Mouse (Mus musculus) forebrain, postnatal 0 days (tissue): ENCODE results near the gene Clstn1. TPM values are rescaled to one million over a fixed set of nuclear protein-coding genes. Genes with fewer than 3 reads are reported as not detected.

Source experiments
- ATAC-seq: fragments of 200-750 bp; cut with Nextera tagmentation; 2 replicates; pipeline ENCODE4 v1.8.0; 2017; ENCODE audit warnings: mild to moderate bottlenecking, moderate library complexity
- DNase-seq: peaks from one replicate; pipeline ENCODE4 v3.0.0-alpha.2; 2015
- H3K27ac ChIP-seq: fragments of 300-500 bp; sonication (generic); 2 replicates; pipeline ENCODE4 v1.5.1; 2014; ENCODE audit warnings: low read depth, mild to moderate bottlenecking, antibody characterized with exemption, low read length, moderate library complexity, mixed read lengths
- H3K27me3 ChIP-seq: fragments of 300-500 bp; sonication (generic); 2 replicates; pipeline ENCODE4 v1.6.1; 2014; ENCODE audit warnings: mild to moderate bottlenecking, low read length, mixed read lengths; ENCODE audit not compliant: insufficient read depth
- H3K36me3 ChIP-seq: fragments of 300-500 bp; sonication (generic); 2 replicates; pipeline ENCODE4 v1.6.1; 2014; ENCODE audit warnings: mild to moderate bottlenecking, moderate library complexity; ENCODE audit not compliant: insufficient read depth
- H3K4me1 ChIP-seq: fragments of 300-500 bp; sonication (generic); 2 replicates; pipeline ENCODE4 v1.6.1; 2014; ENCODE audit warnings: antibody characterized with exemption; ENCODE audit not compliant: insufficient read depth
- H3K4me2 ChIP-seq: fragments of 300-500 bp; sonication (generic); 2 replicates; pipeline ENCODE4 v1.6.1; 2014; ENCODE audit warnings: low read depth, mild to moderate bottlenecking, moderate library complexity
- H3K4me3 ChIP-seq: fragments of 300-500 bp; sonication (generic); 2 replicates; pipeline ENCODE4 v1.5.1; 2014; ENCODE audit warnings: low read depth, low read length, mixed read lengths
- H3K9ac ChIP-seq: fragments of 300-500 bp; sonication (generic); 2 replicates; pipeline ENCODE4 v1.6.1; 2014; ENCODE audit warnings: mild to moderate bottlenecking
- H3K9me3 ChIP-seq: fragments of 300-500 bp; sonication (generic); 2 replicates; pipeline ENCODE4 v1.6.1; 2016; ENCODE audit warnings: low read length
- CTCF ChIP-seq: sonication (generic); IDR thresholded peaks from 2 replicates; pipeline ENCODE4 v1.5.1; 2016; ENCODE audit warnings: antibody characterized with exemption, control low read depth, low read depth
- WGBS: fragments of 180-500 bp; shearing (Covaris S2); extraction: QIAGEN DNeasy Blood & Tissue Kit; methylation state at CpG from one replicate; pipeline ENCODE4 v1.1.7; 2014; 5-methylcytosine and 5-hydroxymethylcytosine counted together
- polyA plus RNA-seq: library from polyadenylated mRNA; unstranded; fragments of >200 nt; fragmentation: Nextera tagmentation; extraction: Ambion mirVana; gene quantifications from 2 replicates; pipeline ENCODE4 v1.2.1, GENCODE M21; 2015
- total RNA-seq: library from RNA; depleted of rRNA; stranded (reverse); fragments of >200 nt; gene quantifications from 2 replicates; pipeline ENCODE4 v1.2.3, GENCODE M21; 2014

Gene Clstn1
- total and polyA plus RNA-seq, 2 experiments from 2014 or later: 179 to 451 TPM

DNA sequence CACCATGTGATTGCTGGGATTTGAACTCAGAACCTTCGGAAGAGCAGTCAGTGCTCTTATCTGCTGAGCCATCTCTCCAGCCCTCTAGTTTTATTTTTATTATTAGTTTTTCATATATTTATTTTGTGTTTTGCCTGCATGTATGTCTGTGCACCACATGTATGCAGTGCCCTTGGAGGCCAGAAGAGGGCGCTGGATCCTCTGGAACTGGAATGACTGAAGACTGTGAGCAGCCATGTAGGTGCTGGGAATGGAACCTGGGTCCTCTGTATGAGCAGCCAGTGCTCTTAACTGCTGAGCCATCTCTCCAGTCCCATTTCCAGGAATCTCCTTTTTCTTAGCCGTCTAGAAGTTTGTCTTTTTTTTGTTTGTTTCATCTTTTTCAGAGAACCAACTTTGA lies 18.2 kb downstream of the Clstn1 start:
- Histone ChIP-seq H3K4me2 (no peak overlapping the region), H3K9me3 (no peaks in the 10 kb centered on the region), H3K27me3 (no peaks in the 10 kb centered on the region), H3K27ac (no peak overlapping the region), H3K4me1 (no peaks in the 10 kb centered on the region), H3K36me3 (no peaks in the 10 kb centered on the region), H3K4me3 (no peak overlapping the region), H3K9ac (no peak overlapping the region)
- 79% methylated on average over 3 of the region's 3 CpGs for WGBS
- no peak for DNase-seq
- peak; percentile 34; the same call in 1 of the 2 replicates for TF ChIP-seq CTCF
- no peak for ATAC-seq

DNA sequence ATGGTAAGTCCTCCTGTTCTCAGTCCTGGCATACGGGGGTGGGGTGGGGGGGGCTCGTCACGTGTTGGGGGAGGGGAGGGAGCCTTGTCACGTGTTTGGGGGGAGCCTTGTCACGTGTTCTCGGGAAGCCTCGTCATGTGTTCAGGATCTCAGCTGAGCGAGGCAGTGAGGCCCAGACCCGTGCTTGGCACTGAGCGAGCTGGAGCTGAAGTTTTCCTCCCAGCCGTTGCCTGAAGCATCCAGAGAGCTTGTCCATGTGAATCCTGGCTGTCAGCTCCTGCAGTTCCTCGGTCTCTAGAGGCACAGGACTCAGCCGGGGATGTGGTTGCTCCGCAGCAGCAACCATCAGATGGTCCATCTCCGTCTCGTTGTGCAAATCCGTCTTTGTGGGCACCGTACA lies 19.8 kb downstream of the Clstn1 start:
- no peaks in the 10 kb centered on the region for H3K9me3 ChIP-seq
- ATAC-seq (peak; percentile 42; the same call in 1 of the 2 replicates), DNase-seq (peak; percentile 49)
- no peak overlapping the region for H3K4me3 ChIP-seq
- H3K4me2 ChIP-seq: no peak overlapping the region
- H3K27ac ChIP-seq: no peak overlapping the region
- WGBS: 74% methylated on average over 18 of the region's 18 CpGs
- H3K4me1 ChIP-seq: no peaks in the 10 kb centered on the region
- TF ChIP-seq CTCF: no peak
- H3K36me3 ChIP-seq: no peaks in the 10 kb centered on the region
- no peak overlapping the region for H3K9ac ChIP-seq
- no peaks in the 10 kb centered on the region for H3K27me3 ChIP-seq

DNA sequence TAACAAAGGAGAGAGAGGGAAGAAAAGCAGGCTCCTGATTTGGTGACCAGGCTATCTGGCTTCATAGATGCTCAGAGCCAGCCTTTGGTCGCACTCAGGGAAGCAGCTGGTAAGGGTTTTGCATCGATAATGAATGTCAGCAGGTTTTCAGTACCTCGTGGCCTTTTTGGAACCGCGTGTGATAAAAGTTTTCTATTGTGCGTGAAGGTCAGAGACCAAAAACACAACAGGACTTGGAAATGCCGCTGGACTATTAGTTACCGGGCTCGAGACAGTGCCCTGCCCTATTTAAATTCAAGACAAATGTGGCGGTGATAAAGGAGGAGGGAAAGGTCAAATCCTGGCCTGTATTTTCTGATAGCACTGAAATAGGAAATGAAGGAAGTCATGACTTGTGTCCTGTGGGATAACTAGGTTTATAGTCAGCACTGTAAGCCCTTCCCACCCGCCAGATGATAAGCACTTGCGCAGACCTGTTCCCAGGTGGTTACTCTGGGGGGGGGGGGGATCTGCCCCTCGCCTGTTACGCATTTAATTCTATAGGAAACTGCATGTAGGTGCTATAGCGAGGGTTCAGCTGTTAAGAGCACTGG lies 20.6 kb downstream of the Clstn1 start:
- Histone ChIP-seq H3K36me3 (no peaks in the 10 kb centered on the region), H3K4me2 (no peak overlapping the region), H3K9ac (no peak overlapping the region), H3K4me3 (no peak overlapping the region), H3K9me3 (no peaks in the 10 kb centered on the region), H3K27me3 (no peaks in the 10 kb centered on the region), H3K4me1 (no peaks in the 10 kb centered on the region), H3K27ac (no peak overlapping the region)
- 62% methylated on average over 15 of the region's 15 CpGs for WGBS
- DNase-seq: no peak
- no peak for ATAC-seq
- no peak for TF ChIP-seq CTCF

DNA sequence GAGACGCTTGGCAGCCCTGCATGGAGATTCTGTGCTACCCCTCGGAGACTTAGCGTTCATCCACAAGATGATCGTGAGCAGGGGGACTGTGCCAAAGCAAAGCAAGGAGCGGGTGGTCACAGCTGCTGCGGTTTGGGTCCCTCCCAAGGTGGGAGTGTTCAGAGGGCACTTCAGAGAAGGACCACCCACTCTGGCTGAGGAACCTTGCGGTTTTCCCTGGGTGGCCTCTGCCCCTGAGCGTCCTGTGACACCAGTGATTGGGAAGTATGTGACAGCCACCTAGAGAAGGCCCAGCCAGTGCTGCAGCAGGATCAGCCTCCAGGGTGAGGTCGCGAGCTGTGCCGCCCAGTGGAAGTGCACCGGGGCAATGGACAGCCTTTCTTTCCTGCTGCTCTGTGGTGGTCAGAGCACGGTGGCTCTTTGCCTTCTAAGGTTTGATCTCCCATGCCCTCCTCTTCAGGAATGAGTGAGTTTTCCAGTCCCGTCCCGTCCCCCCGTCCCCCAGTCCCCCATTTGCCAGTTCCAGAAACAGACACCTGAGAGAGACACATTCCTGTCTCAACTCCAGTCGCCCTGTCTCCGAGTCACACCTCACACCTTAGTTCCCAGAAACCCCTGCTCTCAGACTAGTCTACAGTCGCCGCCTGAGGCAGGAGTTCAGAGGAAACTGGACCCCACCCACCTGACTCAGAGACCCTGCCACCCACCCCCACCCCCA lies 21.5 kb downstream of the Clstn1 start:
- no peak overlapping the region for H3K9ac ChIP-seq
- no peaks in the 10 kb centered on the region for H3K4me1 ChIP-seq
- H3K36me3 ChIP-seq: no peaks in the 10 kb centered on the region
- DNase-seq (no peak), ATAC-seq (peak; percentile 59)
- no peaks in the 10 kb centered on the region for H3K9me3 ChIP-seq
- no peak overlapping the region for H3K4me2 ChIP-seq
- no peak overlapping the region for H3K4me3 ChIP-seq
- 0 out of 2 replicates have a peak overlapping the region, but pooled peaks have one; percentile 15 for H3K27ac ChIP-seq
- H3K27me3 ChIP-seq: no peaks in the 10 kb centered on the region
- 55% methylated on average over 20 of the region's 20 CpGs for WGBS
- TF ChIP-seq CTCF: no peak

DNA sequence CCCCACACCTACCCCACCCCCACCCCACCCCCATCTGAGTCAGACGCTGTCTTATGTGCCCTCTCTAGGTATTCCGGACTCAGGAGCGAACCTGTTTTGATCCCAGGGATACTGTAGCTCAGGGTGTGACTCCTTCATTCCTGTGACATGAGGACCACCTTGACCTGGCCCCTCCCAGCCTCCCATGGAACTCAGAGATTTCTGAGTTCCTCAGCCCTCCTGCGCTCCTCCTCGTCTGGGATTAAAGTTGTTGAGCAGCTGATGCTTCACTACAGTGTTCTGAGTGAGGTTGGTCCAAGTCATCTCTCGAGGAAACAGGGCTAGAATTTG lies 22.0 kb downstream of the Clstn1 start:
- no peak for TF ChIP-seq CTCF
- H3K27ac ChIP-seq: no peak overlapping the region
- no peak for ATAC-seq
- WGBS: 91% methylated on average over 6 of the region's 6 CpGs
- no peak overlapping the region for H3K4me2 ChIP-seq
- no peak overlapping the region for H3K9ac ChIP-seq
- no peaks in the 10 kb centered on the region for H3K36me3 ChIP-seq
- no peak for DNase-seq
- H3K27me3 ChIP-seq: no peaks in the 10 kb centered on the region
- H3K4me1 ChIP-seq: no peaks in the 10 kb centered on the region
- H3K4me3 ChIP-seq: no peak overlapping the region
- H3K9me3 ChIP-seq: peaks cover under 1% of the 10 kb centered on the region; the same call in 1 of the 2 replicates

DNA sequence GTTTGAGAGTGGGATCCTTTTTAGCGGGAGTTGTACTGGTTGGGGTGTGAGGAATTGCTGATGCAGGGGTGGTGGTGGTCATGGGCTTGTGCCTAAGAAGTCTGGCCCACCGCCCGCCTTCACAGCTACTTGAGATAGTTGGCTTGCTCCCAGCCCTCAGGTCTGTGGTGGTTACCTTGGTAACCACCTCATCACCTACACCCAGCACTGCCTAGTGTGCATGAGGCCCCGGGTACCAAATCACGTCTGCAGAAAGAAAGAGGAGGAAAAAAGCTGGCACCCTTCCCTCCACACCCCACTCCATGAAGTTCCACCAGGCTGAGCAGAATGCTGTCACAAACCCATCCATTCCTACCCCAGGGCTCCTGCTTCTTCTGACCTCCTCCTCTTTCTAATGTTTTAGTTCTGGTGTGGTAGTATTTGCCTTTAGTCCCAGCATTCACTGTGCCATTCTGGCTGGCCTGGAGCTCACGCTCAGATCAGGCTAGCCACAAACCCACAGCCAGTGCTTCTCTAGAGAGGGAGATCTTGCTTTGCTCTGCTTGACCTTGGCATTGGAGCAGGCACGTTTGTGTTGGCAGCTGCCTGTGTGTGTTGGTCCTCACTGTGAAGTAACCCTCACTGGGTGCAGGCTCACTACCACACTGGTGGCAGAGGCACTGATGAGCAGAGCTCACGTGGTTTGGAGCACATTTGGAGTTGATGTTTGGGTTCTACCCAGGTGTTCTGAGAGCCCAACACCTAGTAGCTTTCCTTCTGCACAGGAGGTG lies 23.2 kb downstream of the Clstn1 start:
- H3K36me3 ChIP-seq: peaks cover 4% of the 10 kb centered on the region; the same call in 1 of the 2 replicates
- H3K9me3 ChIP-seq: peaks cover 4% of the 10 kb centered on the region; the same call in 1 of the 2 replicates
- H3K4me1 ChIP-seq: no peaks in the 10 kb centered on the region
- H3K4me3 ChIP-seq: no peak overlapping the region
- WGBS: 37% methylated on average over 7 of the region's 8 CpGs
- H3K4me2 ChIP-seq: no peak overlapping the region
- H3K9ac ChIP-seq: no peak overlapping the region
- no peaks in the 10 kb centered on the region for H3K27me3 ChIP-seq
- no peak for TF ChIP-seq CTCF
- no peak overlapping the region for H3K27ac ChIP-seq
- DNase-seq: no peak
- no peak for ATAC-seq
